Mouse (Mus musculus): Measurements from ENCODE around the gene Caskin2. TPM values are rescaled to one million over a fixed set of nuclear protein-coding genes. Genes with fewer than 3 reads are reported as not detected.
"Not testable (repeated sequence)": the region's sequence is repeated elsewhere in the genome, so short reads cannot be mapped to it uniquely, and the experiment has no call there.

Caskin2 gene
- total and polyA plus RNA-seq, 3 experiments: 0.04 to 0.33 TPM; not detected in 1

DNA sequence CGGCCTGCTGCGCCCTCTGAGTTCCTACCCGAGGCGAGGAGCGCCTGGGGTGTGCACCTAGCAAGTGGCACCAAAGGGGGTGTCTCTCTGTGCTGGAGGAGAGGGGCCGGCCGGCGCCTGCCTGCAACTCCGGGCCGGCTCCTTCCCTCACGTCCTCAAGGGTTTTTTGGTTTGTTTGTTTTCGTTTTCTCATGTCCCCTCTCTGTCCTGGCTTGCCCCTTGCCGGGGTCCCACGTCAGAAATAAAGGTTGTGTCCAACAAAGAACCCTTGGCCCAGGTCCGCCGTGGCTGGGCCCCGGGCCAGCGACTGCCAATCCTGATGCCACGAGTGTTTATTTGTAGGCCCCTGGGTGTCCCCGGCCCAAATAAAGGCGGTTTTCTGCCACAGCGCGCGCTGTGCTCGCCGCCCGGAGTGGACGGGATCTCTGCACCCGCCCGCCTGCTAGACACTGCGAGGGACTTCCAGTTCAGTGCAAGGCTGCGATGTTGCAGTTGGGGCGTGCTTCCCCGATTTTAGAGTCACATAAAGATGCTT is 47.8 kb downstream of the Caskin2 start:
- DNase-seq (ENCODE audit: low spot score) (peak; percentile 48), ATAC-seq (ENCODE audit: extremely low read depth, insufficient number of reproducible peaks, low FRiP score, poor library complexity, severe bottlenecking) (no peak)
- Histone ChIP-seq H3K27me3 (ENCODE audit: insufficient read depth, low read length) (no peaks in the 10 kb centered on the region), H3K9me3 (replicated peaks) (no peaks in the 10 kb centered on the region), H3K4me1 (ENCODE audit: insufficient read depth, low read depth, low read length) (peaks cover 22% of the 10 kb centered on the region), H3K4me3 (ENCODE audit: low read depth, low read length) (peak overlapping the region; percentile 84), H3K36me3 (replicated peaks) (peaks cover 22% of the 10 kb centered on the region)
- TF ChIP-seq POLR2AphosphoS5 (IDR thresholded peaks at IDR 0.05; ENCODE audit: insufficient replicate concordance, low read depth, low read length) (no peak), TAL1 (conservative IDR thresholded peaks at IDR 0.05; ENCODE audit: low read depth, low read length) (no peak), CTCF (IDR thresholded peaks at IDR 0.05; ENCODE audit: low read depth, low read length) (no peak), GATA1 (IDR thresholded peaks at IDR 0.05; ENCODE audit: borderline replicate concordance, low read length) (no peak), GATA2 (IDR thresholded peaks at IDR 0.05; ENCODE audit: borderline replicate concordance, low read depth, low read length) (no peak)

DNA sequence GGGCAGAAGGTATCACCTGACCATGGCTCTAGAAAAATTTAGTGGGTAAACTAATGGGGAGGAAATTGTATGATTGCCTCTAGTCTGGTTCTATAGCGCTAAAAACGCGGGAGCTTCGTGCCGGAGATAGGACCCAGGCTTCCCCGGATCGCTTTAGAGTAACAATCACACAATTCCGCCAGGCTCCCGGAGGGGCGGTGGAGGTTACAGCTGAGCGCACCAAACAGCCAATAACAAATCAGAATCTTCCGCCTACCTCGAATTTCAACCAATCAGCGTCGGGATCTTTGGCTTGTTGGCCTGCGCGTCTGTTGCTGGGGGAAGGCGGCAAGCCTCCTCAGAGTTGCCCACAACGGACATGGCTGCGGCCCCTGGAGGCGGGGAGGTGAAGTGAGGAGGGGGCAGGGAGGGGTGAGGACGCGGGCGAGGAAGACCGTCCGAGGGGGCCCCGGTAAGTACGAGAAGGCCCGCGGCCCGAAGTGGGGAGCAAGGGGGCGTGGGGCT is 48.3 kb downstream of the Caskin2 start, which contains the start of gene Tmem94:
TSS of gene Tmem94 (plus strand) at position 331 of the 504 bp plus-strand sequence.
- Histone ChIP-seq H3K36me3 (replicated peaks) (peaks cover 18% of the 10 kb centered on the region), H3K4me3 (ENCODE audit: low read depth, low read length) (peak within 1 kb of the TSS; percentile 84), H3K4me1 (ENCODE audit: insufficient read depth, low read depth, low read length) (peaks cover 20% of the 10 kb centered on the region), H3K9me3 (replicated peaks) (no peaks in the 10 kb centered on the region), H3K27me3 (ENCODE audit: insufficient read depth, low read length) (no peaks in the 10 kb centered on the region)
- peak; percentile 96 for DNase-seq (ENCODE audit: low spot score)
- TF ChIP-seq CTCF (IDR thresholded peaks at IDR 0.05; ENCODE audit: low read depth, low read length) (no peak), GATA2 (IDR thresholded peaks at IDR 0.05; ENCODE audit: borderline replicate concordance, low read depth, low read length) (no peak), GATA1 (IDR thresholded peaks at IDR 0.05; ENCODE audit: borderline replicate concordance, low read length) (no peak), POLR2AphosphoS5 (IDR thresholded peaks at IDR 0.05; ENCODE audit: insufficient replicate concordance, low read depth, low read length) (no peak)
- peak; percentile 95 for ATAC-seq (ENCODE audit: extremely low read depth, insufficient number of reproducible peaks, low FRiP score, poor library complexity, severe bottlenecking)

DNA sequence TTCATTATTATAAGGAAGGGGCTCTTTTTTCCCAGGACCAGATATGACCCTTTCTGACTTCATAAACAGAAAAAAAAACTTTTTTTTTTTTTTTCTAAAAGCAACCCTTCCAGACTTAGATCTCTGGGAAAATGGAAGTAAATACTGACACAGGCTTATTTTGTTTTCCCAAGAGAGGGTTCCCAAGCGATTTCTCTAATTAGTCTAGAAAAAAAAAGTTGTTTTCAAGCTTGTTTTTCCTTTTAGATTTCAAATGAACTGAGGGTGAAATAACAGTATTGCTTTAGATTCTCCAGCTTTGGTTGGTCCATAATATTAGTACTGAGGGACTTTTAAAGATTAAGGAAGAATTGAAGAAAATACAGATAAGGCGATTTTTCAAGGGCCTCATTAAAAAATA is 48.7 kb downstream of the Caskin2 start:
- ATAC-seq (ENCODE audit: extremely low read depth, insufficient number of reproducible peaks, low FRiP score, poor library complexity, severe bottlenecking): no peak
- Histone ChIP-seq H3K4me3 (ENCODE audit: low read depth, low read length) (peak overlapping the region; percentile 84; the same call in 1 of the 2 replicates), H3K27me3 (ENCODE audit: insufficient read depth, low read length) (no peaks in the 10 kb centered on the region), H3K9me3 (replicated peaks) (no peaks in the 10 kb centered on the region), H3K36me3 (replicated peaks) (peaks cover 13% of the 10 kb centered on the region), H3K4me1 (ENCODE audit: insufficient read depth, low read depth, low read length) (peaks cover 19% of the 10 kb centered on the region)
- TF ChIP-seq CTCF (IDR thresholded peaks at IDR 0.05; ENCODE audit: low read depth, low read length) (no peak), GATA2 (IDR thresholded peaks at IDR 0.05; ENCODE audit: borderline replicate concordance, low read depth, low read length) (no peak), GATA1 (IDR thresholded peaks at IDR 0.05; ENCODE audit: borderline replicate concordance, low read length) (no peak), POLR2AphosphoS5 (IDR thresholded peaks at IDR 0.05; ENCODE audit: insufficient replicate concordance, low read depth, low read length) (no peak), TAL1 (conservative IDR thresholded peaks at IDR 0.05; ENCODE audit: low read depth, low read length) (no peak)
- no peak for DNase-seq (ENCODE audit: low spot score)

DNA sequence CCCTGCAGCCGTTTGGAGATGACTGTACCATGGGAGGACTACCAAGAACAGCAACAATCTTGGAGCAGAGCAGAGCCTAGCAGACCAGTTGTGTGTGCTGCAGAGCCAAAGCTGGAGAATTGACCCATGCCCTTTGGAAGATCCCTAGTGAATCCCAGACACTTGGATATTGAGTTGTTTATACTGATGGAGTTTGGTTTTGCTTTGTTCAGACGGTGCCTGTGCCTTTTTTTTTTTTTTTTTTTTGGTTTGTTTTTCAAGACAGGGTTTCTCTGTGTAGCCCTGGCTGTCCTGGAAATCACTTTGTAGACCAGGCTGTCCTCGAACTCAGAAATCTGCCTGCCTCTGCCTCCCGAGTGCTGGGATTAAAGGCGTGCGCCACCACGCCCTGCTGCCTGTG is 51.3 kb downstream of the Caskin2 start:
- not testable (repeated sequence) for H3K36me3 ChIP-seq (replicated peaks); ATAC-seq (ENCODE audit: extremely low read depth, insufficient number of reproducible peaks, low FRiP score, poor library complexity, severe bottlenecking); H3K4me3 ChIP-seq (ENCODE audit: low read depth, low read length); DNase-seq (ENCODE audit: low spot score); H3K27me3 ChIP-seq (ENCODE audit: insufficient read depth, low read length); H3K9me3 ChIP-seq (replicated peaks)
- peaks cover 17% of the 10 kb centered on the region for H3K4me1 ChIP-seq (ENCODE audit: insufficient read depth, low read depth, low read length)

GRCm38 (mm10) chr11:115753485-115753884 is 60.0 kb downstream of the Caskin2 start:
- H3K9me3 ChIP-seq (replicated peaks): no peaks in the 10 kb centered on the region
- H3K27me3 ChIP-seq (ENCODE audit: insufficient read depth, low read length): peaks cover 20% of the 10 kb centered on the region
- DNase-seq (ENCODE audit: low spot score) (no peak), ATAC-seq (ENCODE audit: extremely low read depth, insufficient number of reproducible peaks, low FRiP score, poor library complexity, severe bottlenecking) (no peak)
- H3K4me1 ChIP-seq (ENCODE audit: insufficient read depth, low read depth, low read length): peaks cover 9% of the 10 kb centered on the region; the same call in 1 of the 2 replicates
- no peaks in the 10 kb centered on the region for H3K36me3 ChIP-seq (replicated peaks)
- TF ChIP-seq CTCF (IDR thresholded peaks at IDR 0.05; ENCODE audit: low read depth, low read length) (no peak), TAL1 (conservative IDR thresholded peaks at IDR 0.05; ENCODE audit: low read depth, low read length) (no peak), POLR2AphosphoS5 (IDR thresholded peaks at IDR 0.05; ENCODE audit: insufficient replicate concordance, low read depth, low read length) (no peak), GATA2 (IDR thresholded peaks at IDR 0.05; ENCODE audit: borderline replicate concordance, low read depth, low read length) (no peak), GATA1 (IDR thresholded peaks at IDR 0.05; ENCODE audit: borderline replicate concordance, low read length) (no peak)
- H3K4me3 ChIP-seq (ENCODE audit: low read depth, low read length): no peak overlapping the region

GRCm38 (mm10) chr11:115752653-115753052 is 60.8 kb downstream of the Caskin2 start:
- H3K27me3 ChIP-seq (ENCODE audit: insufficient read depth, low read length): peaks cover 26% of the 10 kb centered on the region
- peaks cover 11% of the 10 kb centered on the region for H3K4me1 ChIP-seq (ENCODE audit: insufficient read depth, low read depth, low read length)
- ATAC-seq (ENCODE audit: extremely low read depth, insufficient number of reproducible peaks, low FRiP score, poor library complexity, severe bottlenecking) (no peak), DNase-seq (ENCODE audit: low spot score) (no peak)
- no peaks in the 10 kb centered on the region for H3K9me3 ChIP-seq (replicated peaks)
- H3K36me3 ChIP-seq (replicated peaks): no peaks in the 10 kb centered on the region
- no peak overlapping the region for H3K4me3 ChIP-seq (ENCODE audit: low read depth, low read length)
- TF ChIP-seq CTCF (IDR thresholded peaks at IDR 0.05; ENCODE audit: low read depth, low read length): no peak
- no peak for TF ChIP-seq POLR2AphosphoS5 (IDR thresholded peaks at IDR 0.05; ENCODE audit: insufficient replicate concordance, low read depth, low read length)

DNA sequence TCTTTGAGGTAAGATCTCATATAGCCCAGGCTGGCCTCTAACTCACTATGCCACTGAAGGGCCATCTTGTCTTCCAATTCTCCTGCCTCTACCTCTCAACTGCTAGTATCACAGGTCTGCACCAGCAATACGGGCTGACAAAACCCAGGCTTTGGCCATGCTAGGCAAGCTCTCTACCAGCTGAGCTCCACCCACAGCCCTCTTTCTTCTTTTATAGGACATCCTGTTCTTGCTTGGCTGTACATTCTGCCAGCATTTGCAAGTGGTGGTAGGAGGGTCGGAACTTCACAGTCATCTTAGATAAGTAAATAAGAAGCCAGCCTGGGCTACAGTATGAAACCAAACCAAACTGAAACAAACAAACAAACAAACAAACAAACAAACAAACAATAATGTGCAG is 61.7 kb downstream of the Caskin2 start:
- H3K9me3 ChIP-seq (replicated peaks): no peaks in the 10 kb centered on the region
- H3K27me3 ChIP-seq (ENCODE audit: insufficient read depth, low read length): peaks cover 29% of the 10 kb centered on the region
- no peak overlapping the region for H3K4me3 ChIP-seq (ENCODE audit: low read depth, low read length)
- ATAC-seq (ENCODE audit: extremely low read depth, insufficient number of reproducible peaks, low FRiP score, poor library complexity, severe bottlenecking) (no peak), DNase-seq (ENCODE audit: low spot score) (no peak)
- TF ChIP-seq GATA2 (IDR thresholded peaks at IDR 0.05; ENCODE audit: borderline replicate concordance, low read depth, low read length): no peak
- no peak for TF ChIP-seq POLR2AphosphoS5 (IDR thresholded peaks at IDR 0.05; ENCODE audit: insufficient replicate concordance, low read depth, low read length)
- no peaks in the 10 kb centered on the region for H3K36me3 ChIP-seq (replicated peaks)
- H3K4me1 ChIP-seq (ENCODE audit: insufficient read depth, low read depth, low read length): peaks cover 18% of the 10 kb centered on the region

Data from G1E (cell line).